Mouse (Mus musculus) lung, postnatal 0 days (tissue): Measurements from ENCODE around the gene Ctxn1. TPM values are rescaled to one million over a fixed set of nuclear protein-coding genes. Genes with fewer than 3 reads are reported as not detected.

Experiments
- ATAC-seq: fragments of 200-750 bp; cut with Nextera tagmentation; 2 replicates; pipeline ENCODE4 v1.8.0; 2017; ENCODE audit warnings: moderate library complexity
- DNase-seq: peaks from one replicate; pipeline ENCODE4 v3.0.0-alpha.2; 2016; ENCODE audit warnings: low spot score
- H3K27ac ChIP-seq: fragments of 300-500 bp; sonication (generic); 2 replicates; pipeline ENCODE4 v1.5.1; 2014; ENCODE audit warnings: antibody characterized with exemption, mild to moderate bottlenecking, low read length, mixed read lengths
- H3K27me3 ChIP-seq: fragments of 300-500 bp; sonication (generic); replicated peaks from 2 replicates; pipeline ENCODE4 v1.6.1; 2014; ENCODE audit warnings: low read length, mixed read lengths; ENCODE audit not compliant: insufficient read depth
- H3K36me3 ChIP-seq: fragments of 300-500 bp; sonication (generic); 2 replicates; pipeline ENCODE4 v1.6.1; 2014; ENCODE audit warnings: low read length, mixed read lengths; ENCODE audit not compliant: insufficient read depth
- H3K4me1 ChIP-seq: fragments of 300-500 bp; sonication (generic); 2 replicates; pipeline ENCODE4 v1.6.1; 2014; ENCODE audit warnings: antibody characterized with exemption, low read depth, low read length, mixed read lengths; ENCODE audit not compliant: insufficient read depth
- H3K4me2 ChIP-seq: fragments of 300-500 bp; sonication (generic); replicated peaks from 2 replicates; pipeline ENCODE4 v1.6.1; 2014; ENCODE audit warnings: low read depth, mild to moderate bottlenecking, low read length, moderate library complexity, mixed read lengths
- H3K4me3 ChIP-seq: fragments of 300-500 bp; sonication (generic); 2 replicates; pipeline ENCODE4 v1.5.1; 2014; ENCODE audit warnings: low read depth, low read length
- H3K9ac ChIP-seq: fragments of 300-500 bp; sonication (generic); replicated peaks from 2 replicates; pipeline ENCODE4 v1.6.1; 2014; ENCODE audit warnings: low read depth, mild to moderate bottlenecking
- H3K9me3 ChIP-seq: fragments of 300-500 bp; sonication (generic); 2 replicates; pipeline ENCODE4 v1.6.1; 2016; ENCODE audit warnings: low read length, mixed read lengths
- CTCF ChIP-seq: IDR thresholded peaks from 2 replicates; pipeline ENCODE4 v1.5.1; 2016; ENCODE audit warnings: antibody characterized with exemption, mild to moderate bottlenecking
- EP300 ChIP-seq: IDR thresholded peaks from 2 replicates; pipeline ENCODE4 v1.6.1; 2016; ENCODE audit warnings: antibody characterized with exemption, mild to moderate bottlenecking, control low read depth
- WGBS: fragments of 180-500 bp; shearing (Covaris S2); extraction: QIAGEN DNeasy Blood & Tissue Kit; methylation state at CpG from one replicate; pipeline ENCODE4 v1.1.7; 2014; 5-methylcytosine and 5-hydroxymethylcytosine counted together
- polyA plus RNA-seq: library from polyadenylated mRNA; unstranded; fragments of >200 nt; fragmentation: Nextera tagmentation; extraction: Ambion mirVana; gene quantifications from 2 replicates; pipeline ENCODE4 v1.2.1, GENCODE M21; 2015

Ctxn1 gene
- polyA plus RNA-seq, 1 experiment from 2014 or later = 35.1 TPM

DNA sequence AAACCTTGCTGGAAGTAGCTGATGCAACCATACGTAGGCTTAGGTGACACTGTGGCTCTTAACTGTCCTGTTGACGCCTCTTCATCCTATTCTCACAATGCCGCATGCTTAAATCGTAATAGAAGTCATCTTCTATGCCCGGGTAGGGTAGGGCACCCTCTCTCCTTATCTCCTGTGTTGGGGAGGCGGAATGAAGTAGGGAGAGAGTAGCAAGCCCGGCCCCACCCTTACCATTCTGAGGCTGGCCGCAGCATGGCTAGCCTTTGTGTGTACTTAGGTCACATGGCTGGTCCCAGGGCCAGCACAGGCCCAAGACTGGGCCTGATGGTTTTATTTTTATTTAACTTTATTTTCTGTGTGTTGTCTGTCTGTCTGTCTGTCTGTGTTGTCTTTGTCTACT, 11.8 kb downstream of the Ctxn1 start:
- peaks cover 27% of the 10 kb centered on the region for H3K36me3 ChIP-seq
- H3K4me1 ChIP-seq = no peaks in the 10 kb centered on the region
- TF ChIP-seq EP300 (no peak), CTCF (no peak)
- DNase-seq (no peak), ATAC-seq (no peak)
- no peaks in the 10 kb centered on the region for H3K9me3 ChIP-seq
- H3K27me3 ChIP-seq = no peaks in the 10 kb centered on the region
- H3K9ac ChIP-seq = no peak overlapping the region
- 76% methylated on average over 8 of the region's 8 CpGs for WGBS
- no peak overlapping the region for H3K27ac ChIP-seq
- H3K4me3 ChIP-seq = no peak overlapping the region
- no peak overlapping the region for H3K4me2 ChIP-seq

DNA sequence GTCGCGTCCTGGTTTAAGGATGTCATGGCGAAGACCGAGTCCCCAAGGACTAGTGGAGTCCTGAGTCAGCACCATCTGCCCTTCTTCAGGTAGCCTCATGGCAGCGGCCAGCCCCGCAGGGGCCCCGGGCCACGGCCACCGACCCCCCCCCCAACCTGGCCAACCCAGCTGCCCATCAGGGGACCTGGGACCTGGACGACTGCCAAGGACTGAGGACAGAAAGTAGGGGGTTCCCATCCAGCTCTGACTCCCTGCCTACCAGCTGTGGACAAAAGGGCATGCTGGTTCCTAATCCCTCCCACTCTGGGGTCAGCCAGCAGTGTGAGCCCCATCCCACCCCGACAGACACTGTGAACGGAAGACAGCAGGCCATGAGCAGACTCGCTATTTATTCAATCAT, 13.3 kb downstream of the Ctxn1 start:
- H3K4me3 ChIP-seq = no peak overlapping the region
- ATAC-seq (no peak), DNase-seq (no peak)
- H3K9ac ChIP-seq = no peak overlapping the region
- no peaks in the 10 kb centered on the region for H3K9me3 ChIP-seq
- no peaks in the 10 kb centered on the region for H3K27me3 ChIP-seq
- no peaks in the 10 kb centered on the region for H3K4me1 ChIP-seq
- TF ChIP-seq EP300 (no peak), CTCF (no peak)
- no peak overlapping the region for H3K27ac ChIP-seq
- WGBS = 91% methylated on average over 13 of the region's 13 CpGs
- no peak overlapping the region for H3K4me2 ChIP-seq
- H3K36me3 ChIP-seq = peaks cover 27% of the 10 kb centered on the region

DNA sequence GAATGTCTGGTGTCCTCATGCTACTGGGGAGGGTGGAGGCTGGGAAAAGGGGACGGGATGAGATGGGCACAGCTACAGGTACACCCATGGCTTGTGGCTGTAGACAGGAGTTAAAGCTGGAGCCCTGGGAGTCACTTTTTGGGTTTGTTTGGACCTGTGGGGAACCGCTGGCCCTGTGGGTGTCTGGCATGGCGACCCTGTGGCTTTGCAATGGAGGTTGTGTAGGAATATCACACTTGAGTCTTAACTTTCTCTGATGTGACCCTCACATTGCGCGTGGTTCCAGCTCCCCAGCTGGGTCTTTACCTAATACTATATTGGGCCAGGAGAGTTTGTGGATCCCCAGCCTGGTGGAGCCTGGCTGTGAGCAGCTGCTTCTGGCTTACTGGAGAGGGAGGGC, 14.0 kb downstream of the Ctxn1 start:
- ATAC-seq (no peak), DNase-seq (no peak)
- Histone ChIP-seq H3K27ac (no peak overlapping the region), H3K9me3 (no peaks in the 10 kb centered on the region), H3K4me3 (no peak overlapping the region), H3K4me2 (no peak overlapping the region), H3K27me3 (no peaks in the 10 kb centered on the region), H3K36me3 (peaks cover 27% of the 10 kb centered on the region), H3K4me1 (peaks cover 2% of the 10 kb centered on the region; the same call in 1 of the 2 replicates), H3K9ac (no peak overlapping the region)
- TF ChIP-seq CTCF (no peak), EP300 (no peak)
- 92% methylated on average over 5 of the region's 5 CpGs for WGBS

DNA sequence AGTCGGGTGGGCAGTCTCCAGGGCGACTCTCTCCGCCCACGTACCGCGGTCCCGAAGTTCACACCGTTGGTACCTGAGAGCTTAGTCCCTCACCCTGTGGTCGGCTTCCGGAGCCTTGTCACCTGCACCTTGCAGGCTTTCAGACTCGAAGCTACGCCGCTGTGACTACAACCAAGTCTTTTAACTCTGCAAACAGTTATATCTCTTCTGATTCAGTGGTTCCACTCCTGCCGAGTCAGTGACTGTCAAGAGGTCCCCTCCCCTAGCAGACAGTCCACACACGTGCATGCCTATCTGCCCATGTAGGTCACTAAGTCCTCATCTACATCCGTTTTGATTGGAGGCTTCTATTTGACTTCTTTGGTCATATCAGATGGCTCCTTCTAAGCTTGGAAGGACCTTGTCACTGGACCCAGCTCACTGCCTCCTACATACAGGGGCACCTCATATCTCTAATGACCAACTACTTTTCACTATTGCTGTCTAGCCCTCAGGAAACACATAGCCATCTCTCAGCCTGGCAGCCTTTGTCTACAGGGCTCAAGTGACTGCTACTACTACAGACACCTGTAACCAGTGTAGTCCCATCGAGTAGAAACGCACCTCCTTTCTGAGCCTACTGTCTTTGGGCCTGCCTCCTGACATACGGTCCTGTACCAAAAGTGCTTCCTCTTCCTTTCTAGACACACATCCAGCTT, 19.7 kb downstream of the Ctxn1 start:
- Histone ChIP-seq H3K4me1 (peaks cover 9% of the 10 kb centered on the region; the same call in 1 of the 2 replicates), H3K36me3 (peaks cover 15% of the 10 kb centered on the region; the same call in 1 of the 2 replicates)

DNA sequence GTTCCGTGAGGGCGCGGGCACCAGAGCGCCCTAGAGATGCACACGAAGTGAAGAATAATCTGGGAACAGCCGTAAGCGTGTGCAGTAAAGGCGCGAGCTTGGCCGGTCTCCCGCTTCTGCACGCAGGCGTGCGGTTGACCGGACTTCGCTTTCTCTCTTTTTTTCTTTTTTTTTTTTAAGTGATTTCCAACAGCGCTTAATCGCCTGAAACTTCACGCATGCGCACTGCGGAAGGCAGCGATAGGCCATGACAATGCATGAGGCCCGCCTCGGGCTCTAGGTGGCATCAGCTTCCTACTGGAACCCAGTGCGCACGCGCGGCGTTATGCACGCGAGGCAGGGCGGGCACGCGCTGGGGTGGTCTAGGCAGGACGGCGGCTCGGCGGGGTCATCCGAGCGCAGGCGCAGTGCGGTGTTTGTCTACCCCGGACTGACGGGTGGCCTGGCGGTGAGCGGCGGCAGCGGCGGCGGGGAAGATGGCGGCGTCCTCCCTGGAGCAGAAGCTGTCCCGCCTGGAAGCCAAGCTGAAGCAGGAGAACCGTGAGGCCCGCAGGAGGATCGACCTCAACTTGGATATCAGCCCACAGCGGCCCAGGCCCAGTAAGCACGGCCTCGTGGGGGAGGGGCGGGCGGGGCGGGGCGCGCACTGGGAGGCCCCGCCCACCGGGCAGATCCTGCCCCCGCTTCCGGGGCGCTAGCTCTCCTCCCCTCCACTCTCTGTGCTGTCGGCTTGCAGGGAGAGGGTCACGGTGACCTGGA, 20.5 kb downstream of the Ctxn1 start, which contains the start of the genes Map2k7 and Gm49320:
Map2k7 (plus strand) TSS at position 307 of the 759 bp plus-strand sequence.
Gm49320 (plus strand) TSS at position 432 of the 759 bp plus-strand sequence.
- DNase-seq (peak; percentile 100), ATAC-seq (peak; percentile 96)
- Histone ChIP-seq H3K9ac (peak within 1 kb of the TSS; percentile 78), H3K4me1 (peaks cover 9% of the 10 kb centered on the region; the same call in 1 of the 2 replicates), H3K4me2 (peak within 1 kb of the TSS; percentile 85), H3K36me3 (peaks cover 7% of the 10 kb centered on the region; the same call in 1 of the 2 replicates), H3K9me3 (no peaks in the 10 kb centered on the region), H3K4me3 (peak within 1 kb of the TSS; percentile 77), H3K27ac (peak within 1 kb of the TSS; percentile 95), H3K27me3 (no peaks in the 10 kb centered on the region)
- TF ChIP-seq EP300 (no peak), CTCF (peak; percentile 75)
- 1% methylated on average over 56 of the region's 71 CpGs for WGBS

More for the DNA sequence above, 19.7 kb downstream of the Ctxn1 start:
- Histone ChIP-seq H3K4me3 (peak overlapping the region; percentile 77), H3K9me3 (no peaks in the 10 kb centered on the region), H3K9ac (peak overlapping the region; percentile 78), H3K27ac (peak overlapping the region; percentile 95), H3K4me2 (peak overlapping the region; percentile 85), H3K27me3 (no peaks in the 10 kb centered on the region)
- 9% methylated on average over 19 of the region's 19 CpGs for WGBS
- DNase-seq = peak; percentile 35
- ATAC-seq = peak; percentile 7
- no peak for TF ChIP-seq EP300
- no peak for TF ChIP-seq CTCF

DNA sequence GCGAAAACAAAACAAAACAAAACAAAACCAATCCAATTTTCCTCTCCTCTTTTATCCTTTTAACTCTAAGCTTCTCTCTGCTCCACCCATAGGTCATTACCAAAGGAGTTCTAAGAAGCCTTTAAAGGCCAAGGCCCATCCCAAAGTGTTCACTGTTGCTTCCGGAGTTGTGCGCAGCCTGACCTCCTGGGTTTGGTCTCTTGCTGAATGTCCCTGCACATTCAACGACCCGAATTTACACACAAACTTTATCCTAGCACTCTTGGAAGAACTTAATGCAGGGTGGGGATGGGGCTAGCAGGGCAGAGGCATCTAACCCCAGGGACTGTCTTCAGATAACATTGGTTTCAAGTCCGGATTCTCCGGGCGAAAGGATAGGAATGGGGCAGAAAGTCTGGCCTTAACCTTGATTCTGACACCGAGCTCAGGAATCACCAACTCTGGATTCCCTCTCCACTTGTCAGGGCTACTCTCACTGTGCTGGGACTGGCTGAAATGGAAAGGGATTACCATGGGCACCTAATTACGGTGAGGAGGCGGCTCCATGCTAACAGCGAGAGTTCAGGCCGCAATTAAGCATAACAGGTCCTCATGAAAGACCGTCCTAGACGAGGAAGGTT, 21.1 kb downstream of the Ctxn1 start:
- Histone ChIP-seq H3K4me3 (peak overlapping the region; percentile 77), H3K27ac (peak overlapping the region; percentile 95), H3K36me3 (0 out of 2 replicates have a peak, but pooled peaks cover 3% of the 10 kb centered on the region), H3K9ac (peak overlapping the region; percentile 78), H3K4me2 (peak overlapping the region; percentile 85), H3K27me3 (no peaks in the 10 kb centered on the region), H3K9me3 (no peaks in the 10 kb centered on the region), H3K4me1 (peaks cover 9% of the 10 kb centered on the region; the same call in 1 of the 2 replicates)
- WGBS = 14% methylated on average over 15 of the region's 15 CpGs
- no peak for ATAC-seq
- TF ChIP-seq EP300 (no peak), CTCF (no peak)
- peak; percentile 37 for DNase-seq
